Mouse (Mus musculus) kidney, postnatal 0 days (tissue): ENCODE measurements around the gene Cdcp1. TPM values are rescaled to one million over a fixed set of nuclear protein-coding genes. Genes with fewer than 3 reads are reported as not detected.

Experiments
- ATAC-seq: fragments of 200-750 bp; cut with Nextera tagmentation; replicated peaks from 2 replicates; pipeline ENCODE4 v1.8.0; 2017; ENCODE audit warnings: low read depth, moderate number of reproducible peaks, moderate TSS enrichment, moderate library complexity; ENCODE audit not compliant: low FRiP score
- DNase-seq: peaks from one replicate; pipeline ENCODE4 v3.0.0-alpha.2; 2016; ENCODE audit warnings: low spot score
- H3K27ac ChIP-seq: fragments of 300-500 bp; sonication (generic); 2 replicates; pipeline ENCODE4 v1.5.1; 2014; ENCODE audit warnings: mild to moderate bottlenecking
- H3K27me3 ChIP-seq: fragments of 300-500 bp; sonication (generic); 2 replicates; pipeline ENCODE4 v1.6.1; 2014; ENCODE audit warnings: low read length, mixed read lengths; ENCODE audit not compliant: insufficient read depth
- H3K36me3 ChIP-seq: fragments of 300-500 bp; sonication (generic); 2 replicates; pipeline ENCODE4 v1.6.1; 2014; ENCODE audit warnings: low read length, mixed read lengths; ENCODE audit not compliant: insufficient read depth
- H3K4me1 ChIP-seq: fragments of 300-500 bp; sonication (generic); replicated peaks from 2 replicates; pipeline ENCODE4 v1.6.1; 2014; ENCODE audit warnings: antibody characterized with exemption, low read length, mixed read lengths; ENCODE audit not compliant: insufficient read depth
- H3K4me2 ChIP-seq: fragments of 300-500 bp; sonication (generic); 2 replicates; pipeline ENCODE4 v1.6.1; 2014; ENCODE audit warnings: mild to moderate bottlenecking, low read length, moderate library complexity, mixed read lengths
- H3K4me3 ChIP-seq: fragments of 300-500 bp; sonication (generic); replicated peaks from 2 replicates; pipeline ENCODE4 v1.5.1; 2014; ENCODE audit warnings: low read depth, low read length
- H3K9ac ChIP-seq: fragments of 300-500 bp; sonication (generic); 2 replicates; pipeline ENCODE4 v1.6.1; 2014; ENCODE audit warnings: low read depth, low read length
- H3K9me3 ChIP-seq: fragments of 300-500 bp; sonication (generic); replicated peaks from 2 replicates; pipeline ENCODE4 v1.6.1; 2016; ENCODE audit warnings: low read length, inconsistent platforms, mixed read lengths
- CTCF ChIP-seq: IDR thresholded peaks from 2 replicates; pipeline ENCODE4 v1.5.1; 2016; ENCODE audit warnings: antibody characterized with exemption, low read depth, mild to moderate bottlenecking, moderate library complexity
- WGBS: fragments of 180-500 bp; shearing (Covaris S2); extraction: QIAGEN DNeasy Blood & Tissue Kit; methylation state at CpG from one replicate; pipeline ENCODE4 v1.1.7; 2014; 5-methylcytosine and 5-hydroxymethylcytosine counted together
- polyA plus RNA-seq: library from polyadenylated mRNA; unstranded; fragments of >200 nt; fragmentation: Nextera tagmentation; extraction: Ambion mirVana; gene quantifications from 2 replicates; pipeline ENCODE4 v1.2.1, GENCODE M21; 2015

Cdcp1 gene
- polyA plus RNA-seq, 1 experiment from 2014 or later, result 6.8 TPM

- Histone ChIP-seq H3K4me1 (no peaks in the 10 kb centered on the region), H3K36me3 (peaks cover 65% of the 10 kb centered on the region), H3K4me3 (no peak overlapping the region), H3K9ac (no peak overlapping the region), H3K9me3 (no peaks in the 10 kb centered on the region), H3K27me3 (no peaks in the 10 kb centered on the region), H3K27ac (no peak overlapping the region), H3K4me2 (no peak overlapping the region)
- TF ChIP-seq CTCF, result no peak
- DNase-seq (no peak), ATAC-seq (no peak)
- WGBS, result 93% methylated on average over 6 of the region's 6 CpGs
These were observed 88.2 kb downstream of the Cdcp1 start for GRCm38 (mm10) chr9:123127663-123128062.

- no peak for ATAC-seq
- no peak overlapping the region for H3K4me3 ChIP-seq
- no peaks in the 10 kb centered on the region for H3K4me1 ChIP-seq
- no peak overlapping the region for H3K4me2 ChIP-seq
- H3K27me3 ChIP-seq, result no peaks in the 10 kb centered on the region
- DNase-seq, result no peak
- TF ChIP-seq CTCF, result no peak
- peaks cover 55% of the 10 kb centered on the region for H3K36me3 ChIP-seq
- H3K9me3 ChIP-seq, result no peaks in the 10 kb centered on the region
- no peak overlapping the region for H3K9ac ChIP-seq
- WGBS, result 96% methylated on average over 2 of the region's 2 CpGs
- no peak overlapping the region for H3K27ac ChIP-seq
These were observed 91.3 kb downstream of the Cdcp1 start for GRCm38 (mm10) chr9:123124413-123124981.

- no peaks in the 10 kb centered on the region for H3K27me3 ChIP-seq
- no peak overlapping the region for H3K27ac ChIP-seq
- peaks cover 57% of the 10 kb centered on the region for H3K36me3 ChIP-seq
- DNase-seq (peak; percentile 51), ATAC-seq (no peak)
- H3K4me2 ChIP-seq, result no peak overlapping the region
- no peak overlapping the region for H3K4me3 ChIP-seq
- H3K9me3 ChIP-seq, result no peaks in the 10 kb centered on the region
- 96% methylated on average over 6 of the region's 6 CpGs for WGBS
- H3K9ac ChIP-seq, result no peak overlapping the region
- peak; percentile 79 for TF ChIP-seq CTCF
- H3K4me1 ChIP-seq, result no peaks in the 10 kb centered on the region
These were observed 92.0 kb downstream of the Cdcp1 start for GRCm38 (mm10) chr9:123123571-123124412.

GRCm38 (mm10) chr9:123123017-123123416 lies 92.8 kb downstream of the Cdcp1 start:
- Histone ChIP-seq H3K27ac (no peak overlapping the region), H3K4me3 (no peak overlapping the region), H3K4me2 (no peak overlapping the region), H3K4me1 (no peaks in the 10 kb centered on the region), H3K9me3 (no peaks in the 10 kb centered on the region), H3K27me3 (no peaks in the 10 kb centered on the region), H3K36me3 (peaks cover 49% of the 10 kb centered on the region), H3K9ac (no peak overlapping the region)
- no peak for TF ChIP-seq CTCF
- WGBS, result 86% methylated on average over 3 of the region's 3 CpGs
- DNase-seq (no peak), ATAC-seq (no peak)

Other genes starting within 250 kb of the Cdcp1 start
- gene Tmem42, start 194.7 kb downstream of the Cdcp1 start, polyA plus RNA-seq, result 34.2 and 35.6 TPM in 2 replicates
- gene Tgm4, start 181.3 kb downstream of the Cdcp1 start, polyA plus RNA-seq, result 0.36 TPM in 1 of 2 replicates, not detected in the other
- gene Zdhhc3, start 102.8 kb downstream of the Cdcp1 start, polyA plus RNA-seq, result 57.9 and 58.7 TPM in 2 replicates
- gene Exosc7, start 102.8 kb downstream of the Cdcp1 start, polyA plus RNA-seq, result 90.9 and 91.1 TPM in 2 replicates
- gene Clec3b, start 65.1 kb downstream of the Cdcp1 start, polyA plus RNA-seq, result 0.69 and 1.6 TPM in 2 replicates
- gene Tmem158, start 44.7 kb upstream of the Cdcp1 start, polyA plus RNA-seq, result 8.2 and 12.2 TPM in 2 replicates
- gene Lars2, start 150.9 kb upstream of the Cdcp1 start, polyA plus RNA-seq, result 1,450 and 1,696 TPM in 2 replicates